Mouse (Mus musculus) spleen, embryonic (tissue): ENCODE data around the gene Rrn3.
"Not testable (repeated sequence)": the region's sequence is repeated elsewhere in the genome, so short reads cannot be mapped to it uniquely, and the experiment has no call there.

Experiments used
- CTCF ChIA-PET: fragments of 350-600 bp; sonication (Branson Sonifier 250); formaldehyde crosslinking; loops from one replicate; lab custom pipeline; 2022; lab: Charles Lee

Gene Rrn3

DNA sequence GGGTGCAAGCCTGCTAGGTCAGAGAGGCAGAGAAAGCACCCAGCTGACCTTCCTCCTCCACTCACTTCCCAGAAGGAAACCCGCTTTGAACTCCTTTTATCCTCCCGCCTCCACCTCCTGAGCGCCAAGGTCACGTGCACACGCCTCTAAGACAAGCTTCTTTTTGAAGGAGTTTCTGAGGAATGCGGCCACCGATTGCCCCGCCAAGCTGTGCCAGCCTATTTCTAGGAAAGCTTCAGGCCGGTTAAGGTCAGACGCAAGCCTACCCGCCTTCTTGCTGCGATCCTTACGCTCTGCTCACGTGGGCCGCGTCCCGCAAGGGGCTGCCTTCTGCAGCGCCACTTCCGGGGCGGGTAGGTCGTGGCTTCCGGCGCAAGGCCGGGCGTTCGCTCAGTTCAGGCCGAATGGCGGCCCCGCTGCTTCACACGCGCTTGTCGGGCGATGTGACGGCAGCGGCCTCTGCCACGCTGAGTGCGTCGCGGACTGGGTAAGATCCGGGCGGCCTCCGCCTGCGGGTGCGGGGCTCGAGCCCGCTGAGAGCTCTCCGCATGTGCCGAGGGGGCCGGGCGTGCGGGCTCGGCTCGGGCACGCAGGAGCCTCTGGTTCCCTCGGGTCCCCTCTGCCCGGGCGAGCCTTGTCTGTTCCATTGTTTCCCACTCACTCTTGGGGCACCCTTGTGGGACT is at the start of gene Rrn3:
Rrn3 (plus strand) TSS at position 356 of the 684 bp plus-strand sequence.
- CTCF ChIA-PET, result no interaction called here

DNA sequence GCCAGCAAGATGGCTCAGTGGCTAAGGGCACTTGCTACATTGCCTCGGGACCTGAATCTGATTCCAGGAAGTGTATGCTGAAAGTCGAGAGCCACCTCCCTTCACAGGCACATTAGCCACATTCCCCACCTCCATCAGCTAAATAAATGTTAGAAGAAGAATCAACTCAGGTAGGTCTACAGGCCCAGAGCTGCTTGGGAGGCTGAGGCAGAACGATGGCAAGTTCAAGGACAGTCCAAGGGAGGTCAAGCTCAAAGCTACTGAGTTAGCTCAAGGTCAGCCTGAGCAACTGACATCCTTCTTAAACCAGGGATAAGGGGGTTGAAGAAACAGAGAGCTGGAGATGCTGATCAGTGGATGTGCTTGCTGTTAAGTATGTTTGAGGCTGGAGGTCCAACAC is 47.7 kb upstream of the Rrn3 start:
- CTCF ChIA-PET, result interaction anchor here (0.6 kb wide), 1 partner anchor 70 kb away, joined by 3 read pairs; no protein-coding TSS in a partner anchor

DNA sequence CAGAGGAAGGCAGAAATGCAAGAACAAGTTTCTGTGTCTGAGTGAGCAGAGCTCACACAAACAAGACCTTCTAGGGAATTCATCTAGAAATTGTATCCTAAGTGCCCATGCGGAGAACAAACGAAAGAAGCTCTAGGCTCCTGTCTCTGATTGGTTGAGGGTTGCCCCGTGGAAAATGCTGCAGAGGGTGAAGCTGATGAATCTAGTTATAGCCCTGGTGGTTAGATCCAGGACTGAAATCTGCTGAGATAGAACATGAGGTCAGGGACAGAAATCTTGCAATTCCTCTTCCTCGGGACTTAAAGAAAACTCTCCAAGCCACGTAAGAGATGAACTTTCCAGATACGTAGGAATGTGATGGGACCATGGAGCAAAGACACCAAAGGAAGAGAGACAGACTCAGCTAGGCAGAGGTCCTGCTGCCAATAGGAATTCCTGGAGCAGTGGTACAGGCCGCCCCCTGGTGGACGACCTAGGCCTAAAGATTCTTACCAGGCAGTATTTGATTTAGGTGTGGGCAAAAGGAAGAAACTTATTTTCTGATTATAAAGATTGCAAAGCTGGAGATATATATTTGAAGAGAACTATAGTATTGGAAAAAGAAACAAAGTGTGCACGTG is 46.9 kb upstream of the Rrn3 start:
- CTCF ChIA-PET, result interaction anchor here (0.7 kb wide), 1 partner anchor 21 kb away, joined by 7 read pairs; no protein-coding TSS in a partner anchor

DNA sequence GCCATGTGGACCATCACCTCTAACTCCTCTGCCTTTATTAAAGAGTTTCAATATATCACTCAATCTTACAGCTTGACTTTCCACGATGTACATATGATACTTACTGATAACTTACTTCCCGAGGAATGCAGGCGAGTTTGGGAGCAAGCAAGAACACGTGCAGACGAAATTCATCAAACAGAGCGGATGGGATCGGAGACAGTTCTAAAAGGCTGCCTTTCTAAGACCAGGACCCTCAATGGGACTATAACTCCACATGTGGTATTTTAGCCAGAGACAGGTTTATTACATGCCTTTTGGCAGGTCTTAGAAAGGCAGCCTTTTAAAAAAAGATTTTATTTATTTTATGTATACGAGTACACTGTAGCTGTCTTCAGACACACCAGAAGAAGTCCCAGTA is 44.5 kb upstream of the Rrn3 start:
- CTCF ChIA-PET, result interaction anchor here (0.7 kb wide), 1 partner anchor 604 kb away, joined by 3 read pairs; no protein-coding TSS in a partner anchor

DNA sequence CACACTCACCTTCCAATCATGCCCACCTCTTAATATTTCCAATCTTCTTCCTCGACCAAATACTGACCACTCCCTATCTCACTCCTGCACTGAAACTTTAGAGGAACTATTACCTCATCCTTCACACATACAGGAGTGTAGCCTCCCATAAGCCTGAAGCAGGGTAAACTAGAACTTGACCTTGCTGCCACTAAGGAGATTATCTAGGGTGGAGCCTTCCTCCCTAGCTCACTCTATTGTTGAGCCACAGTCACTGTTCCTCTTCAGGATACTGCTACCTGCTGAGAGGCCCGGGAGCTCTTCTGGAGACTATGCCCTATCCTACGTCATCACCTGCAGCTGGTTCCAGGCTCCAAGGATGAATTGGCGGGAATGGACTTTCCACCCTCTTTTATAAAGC is 41.5 kb upstream of the Rrn3 start:
- CTCF ChIA-PET, result interaction anchor here (0.7 kb wide), 1 partner anchor 1459 kb away, joined by 15 read pairs; no protein-coding TSS in a partner anchor

DNA sequence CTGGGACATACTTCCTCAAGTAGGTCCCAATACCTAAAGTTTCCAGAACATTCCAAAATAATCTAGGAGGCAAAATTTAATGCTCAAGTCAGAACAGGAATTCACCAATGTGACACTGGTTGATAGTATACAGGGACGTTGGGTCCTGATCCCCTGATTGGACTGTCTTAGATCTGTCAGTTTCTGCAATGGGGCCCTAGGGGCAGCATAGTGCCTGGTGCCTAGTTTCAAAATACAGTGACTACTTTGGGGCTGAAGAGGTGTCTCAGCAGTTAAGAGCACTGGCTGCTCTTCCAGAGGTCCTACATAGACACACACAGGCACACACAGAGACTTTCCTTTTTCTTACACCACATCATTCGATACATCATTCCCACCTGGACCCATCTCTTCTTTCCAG is 39.7 kb upstream of the Rrn3 start:
- CTCF ChIA-PET, result interaction anchor here (0.6 kb wide), 1 partner anchor 14 kb away, joined by 12 read pairs; no protein-coding TSS in a partner anchor

DNA sequence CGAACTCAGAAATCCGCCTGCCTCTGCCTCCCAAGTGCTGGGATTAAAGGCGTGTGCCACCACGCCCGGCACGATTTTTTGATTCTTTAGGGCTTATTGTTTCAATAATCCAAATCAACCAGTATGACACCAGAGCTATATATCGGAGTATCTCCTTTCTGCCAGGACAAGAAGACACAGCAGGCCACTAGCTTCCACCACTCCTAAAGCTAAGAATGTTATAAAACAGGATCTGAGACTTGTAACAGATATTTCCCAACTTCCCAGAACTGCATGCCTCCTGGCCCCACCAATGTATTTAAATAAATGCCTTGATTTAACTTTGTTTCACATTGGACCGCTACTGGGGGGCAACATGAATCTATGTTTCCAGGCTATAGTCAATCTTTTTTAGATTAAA is 32.8 kb upstream of the Rrn3 start:
- CTCF ChIA-PET, result no interaction called here

DNA sequence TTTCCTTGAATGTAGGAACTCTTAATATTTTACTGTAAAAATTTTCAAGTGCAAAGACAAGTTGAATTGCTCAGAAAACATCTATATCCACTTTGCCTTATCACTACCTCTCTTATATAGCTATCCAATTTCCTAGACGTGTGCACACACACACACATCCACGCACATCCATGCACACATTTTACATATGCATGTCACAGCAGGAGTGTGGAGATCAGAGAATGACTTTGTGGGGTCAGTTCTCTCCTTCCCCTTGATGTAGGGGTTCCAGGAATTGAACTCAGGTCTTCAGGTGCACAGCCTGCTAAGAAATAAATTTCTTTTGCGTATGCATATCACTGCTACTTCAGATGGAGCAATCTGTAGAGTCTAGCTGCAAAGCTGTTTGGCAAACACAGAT is 32.4 kb upstream of the Rrn3 start:
- CTCF ChIA-PET, result no interaction called here

DNA sequence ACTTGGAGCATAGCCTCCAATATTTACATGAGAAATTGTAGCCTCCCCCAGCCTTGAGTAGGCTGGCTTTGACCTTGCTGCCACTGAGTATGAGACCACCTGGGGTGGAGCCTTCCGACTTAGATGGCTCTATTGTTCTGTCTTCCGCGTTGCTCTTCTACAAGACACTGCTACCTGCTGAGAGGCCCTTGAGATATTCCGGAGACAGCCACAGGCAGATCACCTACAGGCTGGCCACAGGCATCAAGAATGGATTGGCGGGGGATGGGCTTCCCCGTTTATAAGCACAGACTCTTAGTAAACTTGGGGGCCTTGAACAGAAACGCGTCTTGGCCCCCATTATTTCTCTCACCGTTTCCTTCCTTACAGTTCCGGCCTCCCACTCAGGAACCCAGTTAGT is 31.7 kb upstream of the Rrn3 start:
- CTCF ChIA-PET, result not testable (repeated sequence)

DNA sequence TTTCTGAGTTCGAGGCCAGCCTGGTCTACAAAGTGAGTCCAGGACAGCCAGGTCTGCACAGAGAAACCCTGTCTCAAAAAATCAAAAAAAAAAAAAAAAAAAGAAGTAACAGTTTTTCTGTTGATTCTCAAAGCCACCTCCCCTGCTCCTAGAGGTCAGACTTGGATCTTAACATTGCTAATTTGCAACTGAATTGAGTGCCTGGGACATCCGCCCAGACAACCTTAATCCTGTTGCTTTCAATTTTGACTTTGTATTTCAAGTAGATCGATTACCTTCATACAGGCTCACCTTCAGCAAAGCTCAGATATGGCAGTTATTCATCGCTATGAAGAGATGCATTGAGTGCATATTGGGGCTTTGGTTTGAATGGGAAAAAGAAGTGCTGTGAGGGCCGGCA is 31.2 kb upstream of the Rrn3 start:
- CTCF ChIA-PET, result no interaction called here

DNA sequence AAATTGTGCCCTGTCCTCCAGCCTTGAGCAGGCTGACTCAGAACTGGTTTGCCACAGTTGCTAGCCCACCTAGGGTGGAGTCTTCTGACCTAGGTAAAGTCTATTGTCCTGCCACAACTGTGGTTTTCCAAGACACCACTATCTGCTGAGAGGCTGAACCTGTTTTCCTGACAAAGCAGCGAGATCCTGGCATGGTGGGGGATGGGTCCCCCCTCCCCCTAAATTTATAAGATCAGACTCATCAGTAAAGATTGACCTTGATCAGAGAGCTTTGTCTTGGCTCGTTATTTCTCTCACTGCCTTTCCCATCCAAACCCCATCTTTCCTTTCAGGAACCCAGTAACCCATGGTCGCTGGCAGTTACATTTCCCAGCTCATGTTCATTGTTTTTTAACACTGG is 30.5 kb upstream of the Rrn3 start:
- CTCF ChIA-PET, result no interaction called here

DNA sequence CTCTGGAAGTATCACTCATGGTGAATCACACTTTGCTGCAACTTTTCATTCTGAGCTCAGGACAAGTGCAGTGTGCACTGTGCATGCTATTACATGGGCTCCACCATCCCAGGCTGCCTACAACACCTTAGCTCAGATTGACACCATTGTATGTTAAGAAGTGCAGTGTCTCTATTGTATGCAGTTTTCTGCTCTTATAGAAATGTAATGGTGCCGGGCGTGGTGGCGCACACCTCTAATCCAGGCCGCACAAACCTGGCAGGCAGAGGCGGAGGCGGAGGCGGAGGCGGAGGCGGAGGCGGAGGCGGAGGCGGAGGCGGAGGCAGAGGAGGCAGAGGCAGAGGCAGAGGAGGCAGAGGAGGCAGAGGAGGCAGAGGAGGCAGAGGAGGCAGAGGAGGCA is 29.9 kb upstream of the Rrn3 start:
- CTCF ChIA-PET, result no interaction called here

DNA sequence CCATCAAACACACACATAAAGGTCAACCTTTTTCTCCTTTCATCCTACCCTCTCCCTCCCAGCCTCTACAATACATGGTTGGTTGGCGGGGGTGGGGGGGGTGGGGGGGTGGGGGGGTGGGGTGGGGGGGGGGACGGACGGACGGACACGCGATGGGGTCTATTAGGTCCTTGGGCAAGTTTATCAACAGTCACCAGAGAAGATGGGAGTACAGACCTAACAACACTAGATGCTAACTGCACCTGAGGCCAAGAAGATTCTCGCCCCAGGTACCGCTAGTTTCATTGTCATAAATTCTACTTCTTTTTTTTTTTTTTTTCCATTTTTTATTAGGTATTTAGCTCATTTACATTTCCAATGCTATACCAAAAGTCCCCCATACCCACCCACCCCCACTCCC is 26.5 kb upstream of the Rrn3 start:
- CTCF ChIA-PET, result interaction anchor here (0.6 to 0.9 kb wide), 4 partner anchors 13 to 118 kb away, joined by 5 to 12 read pairs (median 7); no protein-coding TSS in a partner anchor

DNA sequence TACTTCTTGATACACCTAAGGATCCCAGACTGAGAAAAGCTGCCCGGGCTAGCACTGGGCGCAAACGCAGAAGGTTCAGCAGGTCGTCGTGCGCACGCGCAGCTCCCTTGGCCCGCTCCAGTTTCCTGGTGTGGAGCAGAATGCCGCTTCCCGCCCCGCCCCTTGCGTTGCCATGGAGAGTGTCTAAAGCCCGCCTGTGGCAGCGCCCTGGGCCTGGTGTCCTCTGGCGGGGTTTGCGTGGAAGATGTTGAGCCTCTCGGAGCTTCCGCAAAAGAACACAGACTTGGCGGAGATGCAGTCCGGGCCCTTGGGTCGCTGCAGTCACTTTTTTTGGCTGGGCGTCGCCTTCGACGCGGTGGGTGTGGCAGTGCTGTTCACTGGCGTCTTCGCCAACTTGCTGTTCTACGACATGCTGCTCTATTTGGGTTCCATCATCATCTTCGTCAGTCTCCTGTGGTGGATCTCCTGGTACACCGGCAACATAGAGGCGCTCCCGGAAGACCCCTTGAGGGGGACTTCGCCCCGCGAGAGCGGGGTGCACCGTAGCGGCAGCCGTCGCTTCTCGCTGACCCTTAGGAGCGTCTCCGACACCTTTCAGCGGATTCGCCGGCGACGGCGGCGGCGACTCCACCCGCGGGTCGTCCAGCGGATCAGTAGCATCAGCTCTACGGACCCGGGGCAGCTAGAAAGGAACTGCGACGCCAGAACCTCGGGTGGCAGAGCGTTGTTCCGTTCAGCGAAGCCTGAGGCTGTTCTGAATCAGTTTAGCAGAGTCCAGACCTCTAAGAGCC is 25.9 kb upstream of the Rrn3 start:
- CTCF ChIA-PET, result interaction anchor here (0.6 to 0.9 kb wide), 4 partner anchors 13 to 117 kb away, joined by 5 to 12 read pairs (median 7); no protein-coding TSS in a partner anchor

DNA sequence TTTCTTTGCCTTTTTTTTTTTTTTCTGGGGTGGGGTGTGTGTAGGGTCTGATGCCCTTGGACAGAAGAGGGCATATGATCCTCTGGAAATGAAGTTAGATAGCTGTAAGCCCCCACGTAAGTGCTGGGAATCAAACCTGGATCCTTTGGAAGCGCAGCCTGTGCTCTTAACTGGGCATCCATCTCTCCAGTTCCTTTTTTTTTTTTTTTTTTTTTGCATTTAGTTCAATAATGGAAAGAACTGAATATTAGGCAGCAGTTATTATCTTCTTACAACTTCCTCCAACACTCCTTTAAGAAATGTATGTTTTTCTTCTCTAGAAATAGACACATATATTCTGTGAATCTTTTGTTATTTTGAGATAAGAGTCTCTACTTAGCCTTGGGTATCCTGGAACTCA is 22.7 kb upstream of the Rrn3 start:
- CTCF ChIA-PET, result no interaction called here

DNA sequence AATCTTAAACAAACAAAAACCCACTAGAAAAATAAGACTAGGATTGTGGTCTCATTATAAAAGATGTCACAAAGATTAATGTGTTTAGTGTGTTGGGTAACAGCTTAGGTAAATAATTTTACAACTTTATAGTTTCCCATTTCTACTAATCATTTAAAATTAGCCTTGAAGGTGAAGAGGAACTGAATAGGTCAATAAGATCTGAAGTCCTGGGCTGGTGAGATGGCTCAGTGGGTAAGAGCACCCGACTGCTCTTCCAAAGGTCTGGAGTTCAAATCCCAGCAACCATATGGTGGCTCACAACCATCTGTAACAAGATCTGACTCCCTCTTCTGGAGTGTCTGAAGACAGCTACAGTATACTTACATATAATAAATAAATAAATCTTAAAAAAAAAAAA is 17.7 kb upstream of the Rrn3 start:
- CTCF ChIA-PET, result not testable (repeated sequence)

DNA sequence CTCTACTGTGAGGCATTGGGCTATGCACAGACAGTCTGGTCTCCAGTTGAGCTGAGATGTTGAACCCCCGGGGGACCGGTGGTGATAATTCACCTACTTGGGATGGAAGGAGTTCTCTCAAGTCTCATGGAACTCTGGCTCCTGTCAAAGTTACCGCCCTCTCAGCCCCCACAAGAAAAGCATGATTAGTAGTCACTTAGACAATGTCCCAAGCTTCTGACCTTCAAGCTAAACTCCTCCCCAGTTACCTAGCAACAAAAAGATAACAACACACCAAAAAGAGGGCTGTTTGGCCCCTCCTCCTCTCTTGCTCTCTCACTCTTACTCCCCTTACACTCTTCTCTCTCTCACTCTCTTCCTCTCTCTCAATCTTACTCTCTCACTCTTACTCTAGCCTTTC is 16.0 kb upstream of the Rrn3 start:
- CTCF ChIA-PET, result no interaction called here

DNA sequence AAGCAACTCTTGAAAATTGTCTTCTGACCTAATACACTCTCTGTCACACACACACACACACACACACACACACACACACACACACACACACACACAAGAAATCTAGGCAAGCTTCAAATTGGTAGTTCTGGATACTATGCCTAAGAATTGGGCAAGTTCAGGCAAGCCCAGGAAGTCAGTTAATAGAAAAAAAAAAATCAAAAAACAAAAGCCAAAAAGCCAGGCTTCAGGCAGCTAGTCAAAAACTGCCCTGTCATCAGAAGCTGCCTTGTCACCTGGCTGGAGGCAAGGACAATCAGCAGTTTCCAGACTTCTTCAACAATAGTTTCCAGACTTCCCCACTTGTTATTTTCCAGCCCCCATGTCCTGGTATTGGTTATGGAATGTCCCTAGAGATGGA is 14.1 kb upstream of the Rrn3 start:
- CTCF ChIA-PET, result interaction anchor here (0.7 kb wide), 1 partner anchor 146 kb away, joined by 7 read pairs; no protein-coding TSS in a partner anchor

DNA sequence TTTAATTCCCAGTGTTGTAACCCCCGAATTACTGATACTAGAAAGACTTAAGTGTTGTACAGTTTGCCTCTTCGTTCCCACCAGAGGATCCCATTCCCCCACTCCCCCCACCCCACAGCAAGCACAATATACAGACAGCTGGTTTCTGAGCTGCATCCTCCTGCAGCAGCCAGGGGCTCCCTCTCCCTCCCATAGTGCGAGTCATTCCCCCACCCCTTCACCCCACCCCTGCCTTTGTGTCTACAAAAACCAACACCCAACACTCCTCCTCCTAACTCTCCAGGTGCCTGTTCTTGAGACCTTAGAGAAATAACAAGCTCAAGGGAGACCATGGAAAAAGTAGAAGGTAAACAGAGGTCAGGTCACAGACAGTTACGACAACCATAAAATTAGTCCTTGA is 8.9 kb upstream of the Rrn3 start:
- CTCF ChIA-PET, result interaction anchor here (0.6 kb wide), 2 partner anchors 118 to 129 kb away, joined by 3 to 5 read pairs; no protein-coding TSS in a partner anchor

DNA sequence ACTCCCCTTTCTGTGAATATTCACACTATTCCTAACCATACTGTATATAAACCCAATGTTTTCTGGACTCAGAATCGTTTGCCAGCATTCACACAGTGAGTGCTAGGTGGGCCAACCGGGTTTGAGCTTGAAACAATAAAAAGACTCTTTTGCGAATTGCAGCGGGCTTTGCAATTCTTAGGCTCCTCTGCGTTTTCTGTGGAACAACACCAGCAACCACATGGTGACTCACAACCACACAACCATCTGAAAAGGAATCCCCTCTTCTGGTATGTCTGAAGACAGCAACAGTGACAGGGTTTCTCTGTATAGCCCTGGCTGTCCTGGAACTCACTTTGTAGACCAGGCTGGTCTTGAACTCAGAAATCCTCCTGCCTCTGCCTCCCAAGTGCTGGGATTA is 8.5 kb upstream of the Rrn3 start:
- CTCF ChIA-PET, result interaction anchor here (0.6 kb wide), 1 partner anchor 119 kb away, joined by 5 read pairs; no protein-coding TSS in a partner anchor

DNA sequence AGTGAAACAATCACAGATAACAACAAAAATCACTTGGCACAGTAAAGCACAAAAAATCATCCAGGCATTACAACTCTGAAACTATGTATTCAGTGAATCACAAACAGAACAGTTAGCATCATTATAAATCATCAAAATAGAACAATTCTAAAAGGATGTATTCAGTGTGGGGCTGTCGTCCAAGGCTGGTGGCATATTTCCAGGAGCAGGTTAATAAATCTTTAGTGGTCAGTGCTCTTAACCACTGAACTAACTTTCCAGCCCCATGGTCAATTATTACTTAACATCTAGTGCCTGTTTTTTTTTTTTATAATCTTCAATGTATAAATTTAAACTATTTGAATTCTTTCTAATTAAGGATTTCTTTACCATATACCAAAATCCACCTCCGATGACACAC is 6.5 kb upstream of the Rrn3 start:
- CTCF ChIA-PET, result not testable (repeated sequence)

DNA sequence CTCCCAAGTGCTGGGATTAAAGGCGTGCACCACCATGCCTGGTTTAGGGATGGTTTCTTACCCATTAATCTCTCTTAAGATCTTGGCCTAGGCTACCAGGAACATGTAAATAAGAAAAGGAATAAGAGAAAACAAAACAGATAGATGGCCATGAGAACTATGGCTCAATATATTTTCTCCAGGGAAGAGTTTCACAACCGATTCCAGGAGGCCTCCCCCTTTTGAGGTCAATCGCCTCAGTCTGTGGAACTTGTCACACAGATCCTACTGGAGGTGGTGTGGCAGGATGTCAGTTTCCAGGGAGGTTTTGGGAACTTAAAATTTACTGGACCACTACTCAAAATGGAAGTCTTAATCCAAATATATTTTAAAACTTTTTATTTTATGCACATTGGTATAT is 5.9 kb upstream of the Rrn3 start:
- CTCF ChIA-PET, result not testable (repeated sequence)
